In the genomic region with DNA sequence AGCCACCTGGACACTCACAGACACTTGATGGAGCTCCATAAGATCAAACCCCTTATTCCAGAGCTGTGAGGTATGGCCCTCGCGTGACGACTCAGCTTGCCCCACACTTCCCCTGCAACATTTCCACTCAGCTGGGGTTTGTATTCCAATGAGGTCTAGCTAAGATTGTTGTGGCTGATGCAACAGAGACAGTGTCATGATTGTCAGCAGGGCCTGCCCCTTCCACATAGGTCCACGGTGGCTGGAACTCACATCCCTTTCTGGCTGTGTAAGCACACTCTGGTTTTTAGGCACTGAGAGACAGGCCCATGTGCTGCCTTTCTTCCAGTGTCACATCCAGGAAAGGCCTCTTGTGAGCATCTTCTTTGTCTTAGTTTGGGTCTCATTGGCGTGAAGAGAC, we compare ENCODE assay signal across 36 mouse cellular contexts. TPM values are rescaled to one million over a fixed set of nuclear protein-coding genes. Genes with fewer than 3 reads are reported as not detected.
"Had no signal": no experiment of that assay in that cellular context is flagged by ENCODE, and none has a peak within 500 bp of the region (broad histone marks: within the 10 kb centered on the region; RNA-seq: fewer than 3 reads in every experiment).

No protein-coding gene starts in this region.

- H3K9ac ChIP-seq: embryonic facial prominence, embryonic 12.5 days; embryonic facial prominence, embryonic 13.5 days; embryonic facial prominence, embryonic 15.5 days; forebrain, embryonic 12.5 days; forebrain, embryonic 13.5 days; forebrain, embryonic 15.5 days; forebrain, postnatal 0 days had no signal

- H3K4me1 ChIP-seq: embryonic facial prominence, embryonic 10.5 days; embryonic facial prominence, embryonic 12.5 days; embryonic facial prominence, embryonic 13.5 days; embryonic facial prominence, embryonic 15.5 days; forebrain, embryonic 10.5 days; forebrain, embryonic 12.5 days; forebrain, embryonic 13.5 days; forebrain, embryonic 15.5 days; heart, embryonic 10.5 days had no signal

- H3K9me3 ChIP-seq: embryonic facial prominence, embryonic 12.5 days; embryonic facial prominence, embryonic 13.5 days; embryonic facial prominence, embryonic 15.5 days; forebrain, embryonic 12.5 days; forebrain, embryonic 13.5 days; forebrain, embryonic 15.5 days; heart, embryonic 10.5 days had no signal

- H3K27ac ChIP-seq: embryonic facial prominence, embryonic 10.5 days; embryonic facial prominence, embryonic 12.5 days; embryonic facial prominence, embryonic 13.5 days; embryonic facial prominence, embryonic 15.5 days; forebrain, embryonic 10.5 days; forebrain, embryonic 12.5 days; forebrain, embryonic 13.5 days; forebrain, embryonic 15.5 days; gastrocnemius, adult 2 months; heart, adult 2 months; heart, embryonic 10.5 days had no signal

- H3K4me2 ChIP-seq: embryonic facial prominence, embryonic 12.5 days; embryonic facial prominence, embryonic 13.5 days; embryonic facial prominence, embryonic 15.5 days; forebrain, embryonic 12.5 days; forebrain, embryonic 13.5 days; forebrain, embryonic 15.5 days; heart, embryonic 11.5 days had no signal

- H3K27me3 ChIP-seq: embryonic facial prominence, embryonic 12.5 days; embryonic facial prominence, embryonic 13.5 days; embryonic facial prominence, embryonic 15.5 days; forebrain, embryonic 12.5 days; forebrain, embryonic 13.5 days; forebrain, embryonic 15.5 days had no signal

- H3K4me3 ChIP-seq: embryonic facial prominence, embryonic 10.5 days; embryonic facial prominence, embryonic 12.5 days; embryonic facial prominence, embryonic 13.5 days; embryonic facial prominence, embryonic 15.5 days; erythroblast, embryonic 14.5 days; forebrain, embryonic 10.5 days; forebrain, embryonic 12.5 days; forebrain, embryonic 13.5 days; forebrain, embryonic 15.5 days; gastrocnemius, adult 2 months; heart, adult 2 months; heart, embryonic 10.5 days had no signal

- H3K36me3 ChIP-seq: embryonic facial prominence, embryonic 10.5 days; embryonic facial prominence, embryonic 12.5 days; embryonic facial prominence, embryonic 13.5 days; embryonic facial prominence, embryonic 15.5 days; forebrain, embryonic 10.5 days; forebrain, embryonic 12.5 days; forebrain, embryonic 15.5 days; heart, embryonic 10.5 days had no signal

- DNase-seq: cerebellum, adult 9-10 months; cerebellum, adult 9-11 months; cerebellum, postnatal 10 days; cerebellum, postnatal 14 days; cerebellum, postnatal 25 days; cerebellum, postnatal 36 days; embryo, embryonic 11 days; forebrain, postnatal 0 days; gastrocnemius, adult 2 months; gastrocnemius, postnatal 10 days; gastrocnemius, postnatal 14 days; gastrocnemius, postnatal 25 days; gastrocnemius, postnatal 36 days; heart, adult 18-20 months; heart, adult 2 months had no signal

RNA-seq across cellular contexts. Expression of a gene that starts 31.0 kb away (rescaled TPM):
- total RNA-seq: common myeloid progenitor, adult 5-6 weeks; forebrain, postnatal 0 days; gastrocnemius, adult 18-20 months; gastrocnemius, adult 2 months; gastrocnemius, adult 8-10 months; gastrocnemius, postnatal 10 days; gastrocnemius, postnatal 14 days; gastrocnemius, postnatal 25 days; gastrocnemius, postnatal 36 days; gastrocnemius, postnatal 4 days; granulocyte monocyte progenitor cell, adult 5-6 weeks had no signal
- polyA plus RNA-seq: cortical plate, adult 2 months; embryonic facial prominence, embryonic 10.5 days; embryonic facial prominence, embryonic 11.5 days; embryonic facial prominence, embryonic 12.5 days; embryonic facial prominence, embryonic 13.5 days; embryonic facial prominence, embryonic 14.5 days; embryonic facial prominence, embryonic 15.5 days; erythroblast, embryonic 14.5 days; forebrain, embryonic 10.5 days; forebrain, embryonic 11.5 days; forebrain, embryonic 12.5 days; forebrain, embryonic 13.5 days; forebrain, embryonic 14.5 days; forebrain, embryonic 15.5 days; forebrain, postnatal 0 days; heart, adult 2 months; heart, embryonic 10.5 days; heart, embryonic 11.5 days had no signal

RNA-seq across cellular contexts. Expression of a gene that starts 45.0 kb away (rescaled TPM):
- total RNA-seq: common myeloid progenitor, adult 5-6 weeks; forebrain, postnatal 0 days; granulocyte monocyte progenitor cell, adult 5-6 weeks had no signal
- polyA plus RNA-seq: embryonic facial prominence, embryonic 10.5 days; embryonic facial prominence, embryonic 11.5 days; embryonic facial prominence, embryonic 12.5 days; embryonic facial prominence, embryonic 15.5 days; erythroblast, embryonic 14.5 days; forebrain, embryonic 10.5 days; forebrain, embryonic 11.5 days; forebrain, embryonic 12.5 days; forebrain, embryonic 14.5 days; forebrain, postnatal 0 days; heart, embryonic 10.5 days; heart, embryonic 11.5 days had no signal
